Mouse (Mus musculus) frontal cortex, postnatal 25 days (tissue): ENCODE measurements at regions not wholly inside any gene's neighbourhood (a gene's known extent, or its start where the extent isn't known, plus 50 kb on each side); places are given as distances from the start of the nearest gene placed in this dataset.

Experiments
- DNase-seq, 2 experiments: peaks; one replicate each; pipeline ENCODE4 v3.0.0; 2022; ENCODE audit warnings: low spot score in 2 of 2

- DNase-seq = no peak
Measured at GRCm38 (mm10) chr11:114611690-114612089, 56.6 kb upstream of the Rpl38 start.

GRCm38 (mm10) chr11:114608009-114608408 lies 60.3 kb upstream of the Rpl38 start:
- DNase-seq = no peak

GRCm38 (mm10) chr11:114603108-114603507 lies 65.2 kb upstream of the Rpl38 start:
- no peak for DNase-seq

GRCm38 (mm10) chr11:114597225-114597624 lies 71.1 kb upstream of the Rpl38 start:
- no peak for DNase-seq

GRCm38 (mm10) chr11:114592961-114593360 lies 75.4 kb upstream of the Rpl38 start:
- no peak for DNase-seq

GRCm38 (mm10) chr11:114588554-114588953 lies 79.8 kb upstream of the Rpl38 start:
- DNase-seq = no peak

- no peak for DNase-seq
Measured at GRCm38 (mm10) chr11:114587986-114588385, 80.3 kb upstream of the Rpl38 start.

GRCm38 (mm10) chr11:114586400-114586799 lies 81.9 kb upstream of the Rpl38 start:
- no peak for DNase-seq

- DNase-seq = no peak
Measured at GRCm38 (mm10) chr11:114584804-114585203, 83.5 kb upstream of the Rpl38 start.

- DNase-seq = no peak
Measured at GRCm38 (mm10) chr11:114584146-114584545, 84.2 kb upstream of the Rpl38 start.

- no peak for DNase-seq
Measured at GRCm38 (mm10) chr11:114579986-114580385, 88.3 kb upstream of the Rpl38 start.

GRCm38 (mm10) chr11:114578551-114578950 lies 89.8 kb upstream of the Rpl38 start:
- DNase-seq = no peak

GRCm38 (mm10) chr11:114576803-114577202 lies 91.5 kb upstream of the Rpl38 start:
- DNase-seq = no peak

GRCm38 (mm10) chr11:114571144-114571869 lies 97.0 kb upstream of the Rpl38 start:
- no peak for DNase-seq

- DNase-seq = no peak
Measured at GRCm38 (mm10) chr11:114570076-114570475, 98.2 kb upstream of the Rpl38 start.

- DNase-seq = no peak
Measured at GRCm38 (mm10) chr11:114567814-114568800, 100.2 kb upstream of the Rpl38 start.

- no peak for DNase-seq
Measured at GRCm38 (mm10) chr11:114567045-114567780, 101.1 kb upstream of the Rpl38 start.

- DNase-seq = no peak
Measured at GRCm38 (mm10) chr11:114564949-114565348, 103.4 kb upstream of the Rpl38 start.

GRCm38 (mm10) chr11:114563172-114563571 lies 105.2 kb upstream of the Rpl38 start:
- DNase-seq = no peak

GRCm38 (mm10) chr11:114554576-114554975 lies 113.7 kb upstream of the Rpl38 start:
- no peak for DNase-seq

- DNase-seq = no peak
Measured at GRCm38 (mm10) chr11:114553992-114554391, 114.3 kb upstream of the Rpl38 start.

GRCm38 (mm10) chr11:114552176-114552575 lies 116.1 kb upstream of the Rpl38 start:
- no peak for DNase-seq
